Mouse (Mus musculus): ENCODE measurements around the gene Gm44511.
"Not testable (repeated sequence)": the region's sequence is repeated elsewhere in the genome, so short reads cannot be mapped to it uniquely, and the experiment has no call there.

Gm44511 gene

DNA sequence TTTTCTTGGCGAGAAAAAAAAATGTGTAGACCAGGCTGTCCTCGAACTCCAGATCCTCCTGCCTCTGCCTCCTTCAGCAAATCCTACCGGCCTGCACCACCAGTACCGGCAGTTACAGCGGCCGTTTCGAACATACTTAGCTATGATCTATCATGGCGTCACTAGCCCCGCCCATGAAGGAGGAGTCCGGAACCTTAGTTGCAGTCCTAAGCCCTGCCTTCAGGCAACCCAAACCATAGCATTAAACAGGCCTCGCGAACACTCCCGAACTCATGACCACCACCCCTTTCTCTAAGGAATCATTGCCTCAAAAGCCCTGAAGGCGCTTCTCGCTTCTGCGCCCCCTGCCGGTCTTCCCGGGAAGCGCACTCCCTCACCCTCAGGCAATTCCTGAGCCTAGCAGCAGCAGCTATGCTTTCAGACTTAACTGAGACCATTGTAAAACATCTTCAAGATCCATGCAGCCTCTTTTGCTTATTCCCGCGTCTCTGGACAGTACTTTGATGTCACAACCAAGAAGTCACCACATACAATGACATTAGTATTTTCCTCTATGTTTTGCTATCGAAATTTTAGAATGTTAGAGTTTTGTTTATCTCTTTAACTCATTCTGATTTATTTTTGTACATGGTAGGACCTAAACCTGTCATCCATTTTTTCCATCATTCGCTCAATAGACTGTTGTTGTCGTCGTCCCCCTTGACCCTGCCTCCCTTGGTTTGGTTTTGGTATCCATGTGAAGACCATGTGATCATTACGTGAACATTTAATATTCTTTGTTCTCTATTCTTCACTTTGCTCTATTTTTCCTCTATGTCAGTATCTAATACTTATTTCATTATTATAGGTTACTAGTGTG is 22.9 kb downstream of the Gm44511 start:
- intact Hi-C loops (cut with DNase I), result loop anchor here (2.0 kb wide), 1 partner anchor 36 kb away; no protein-coding TSS in a partner anchor

DNA sequence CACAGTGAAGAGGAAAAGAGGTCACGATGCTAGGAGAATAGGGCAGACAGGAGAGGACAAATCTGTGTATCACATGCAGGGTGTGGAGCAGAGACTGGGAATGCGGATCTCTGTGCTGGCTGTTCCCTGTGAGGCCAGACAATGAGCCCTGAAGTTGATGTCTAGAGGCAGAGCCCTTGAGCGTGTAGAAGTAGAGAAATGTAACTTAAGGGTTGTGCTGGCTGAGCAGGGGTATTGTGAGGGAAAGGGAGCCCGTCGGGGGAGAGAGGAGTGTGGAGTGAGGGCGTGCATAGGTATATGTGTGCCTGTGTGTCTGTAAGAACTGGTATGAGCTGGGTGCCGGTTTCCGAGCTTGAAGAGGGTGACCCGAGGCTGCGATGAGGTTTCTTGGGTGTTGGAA is 23.6 kb downstream of the Gm44511 start:
- intact Hi-C loops (cut with DNase I), result loop anchor here (2.0 kb wide), 1 partner anchor 36 kb away; no protein-coding TSS in a partner anchor

DNA sequence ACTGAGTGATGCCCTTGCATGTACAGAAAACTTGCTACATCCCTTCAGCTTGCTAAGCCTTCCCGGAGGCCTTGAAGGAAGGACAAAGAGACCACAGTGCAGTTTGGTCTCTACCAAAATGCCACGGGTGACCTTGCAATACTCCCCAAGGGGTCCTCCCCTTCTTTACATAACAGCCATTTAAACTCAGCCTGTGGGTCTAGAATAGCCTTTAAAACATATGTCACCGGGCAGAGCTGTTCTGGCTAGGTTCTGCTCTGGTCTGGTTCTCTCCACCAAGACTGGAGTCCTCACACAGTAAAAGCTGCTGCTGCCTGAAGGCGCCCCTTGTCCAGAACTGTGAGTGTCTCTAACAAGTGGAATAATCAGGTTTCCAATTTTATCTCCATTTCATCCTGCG is 25.4 kb downstream of the Gm44511 start:
- intact Hi-C loops (cut with DNase I), result not testable (repeated sequence)

DNA sequence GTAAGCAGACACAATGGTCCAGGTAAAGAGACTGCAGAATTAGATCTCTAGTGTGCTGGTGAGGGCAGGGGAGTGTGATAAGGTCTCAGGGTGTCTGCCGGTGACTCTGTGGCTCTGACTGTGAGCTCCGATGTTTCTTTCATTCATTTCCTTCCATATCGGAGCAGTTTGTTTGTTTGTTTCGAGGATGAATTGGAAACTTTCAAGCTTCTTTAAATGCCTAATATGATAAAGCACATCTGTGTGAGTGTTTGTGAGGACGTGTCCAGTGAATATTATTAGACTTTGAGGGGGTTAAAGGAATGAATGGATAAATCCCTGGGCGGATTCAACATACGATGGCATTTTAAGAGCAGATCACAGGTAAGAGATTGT is 26.2 kb downstream of the Gm44511 start:
- intact Hi-C loops (cut with DNase I), result no loop called here

DNA sequence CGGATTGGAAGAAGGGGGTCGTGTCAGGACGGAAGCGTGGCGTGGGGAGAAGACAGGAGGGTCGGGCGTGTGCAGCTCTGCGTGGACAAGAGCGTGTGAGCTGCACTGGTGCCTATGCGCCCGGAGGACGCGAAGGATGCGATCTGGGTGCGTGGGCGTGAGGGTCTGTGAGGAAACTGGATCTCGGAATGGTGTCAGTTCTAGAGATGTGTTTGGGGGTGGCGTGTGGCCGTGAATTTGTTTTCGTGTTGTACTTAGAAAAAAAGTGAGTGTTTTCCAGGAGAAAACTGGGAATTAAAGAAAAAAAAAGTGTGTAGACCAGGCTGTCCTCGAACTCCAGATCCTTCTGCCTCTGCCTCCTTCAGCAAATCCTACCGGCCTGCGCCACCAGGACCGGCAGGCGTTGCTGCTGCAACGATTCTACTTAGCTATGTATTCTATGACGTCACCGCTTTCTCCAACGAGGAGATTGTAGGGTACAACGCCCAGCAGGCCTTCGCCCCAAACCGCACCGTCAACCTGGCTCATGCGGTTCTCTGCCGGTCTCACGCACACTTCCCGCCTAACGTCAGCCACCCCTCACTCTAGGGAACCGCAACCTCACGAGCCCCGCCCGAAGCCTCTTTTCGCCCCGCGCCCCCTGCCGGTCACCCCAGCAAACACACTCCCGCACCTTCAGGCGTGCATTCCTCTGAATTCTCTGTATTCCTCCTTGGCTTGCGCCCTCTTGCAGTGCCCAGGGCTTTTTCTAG is 26.8 kb downstream of the Gm44511 start:
- intact Hi-C loops (cut with DNase I), result not testable (repeated sequence)

DNA sequence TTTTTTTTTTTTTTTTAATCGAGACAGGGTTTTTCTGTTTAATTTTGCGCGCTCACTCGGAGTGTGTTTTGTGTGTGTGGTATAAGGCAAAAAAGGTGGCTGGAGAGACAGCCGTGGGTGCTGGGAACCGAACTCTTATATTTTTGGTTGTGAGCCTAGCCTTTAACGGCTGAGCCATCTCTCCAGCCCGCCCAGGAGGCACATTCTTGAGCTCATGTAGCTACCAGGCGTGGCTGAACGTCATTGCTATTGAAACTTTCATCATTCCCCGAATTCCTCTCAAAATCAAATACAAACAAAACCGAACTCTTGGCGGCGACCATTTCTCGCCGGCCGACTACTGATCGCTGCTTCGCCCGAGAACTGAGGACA is 27.4 kb downstream of the Gm44511 start:
- intact Hi-C loops (cut with DNase I), result loop anchor here (1.0 kb wide), 1 partner anchor 38 kb away; no protein-coding TSS in a partner anchor

DNA sequence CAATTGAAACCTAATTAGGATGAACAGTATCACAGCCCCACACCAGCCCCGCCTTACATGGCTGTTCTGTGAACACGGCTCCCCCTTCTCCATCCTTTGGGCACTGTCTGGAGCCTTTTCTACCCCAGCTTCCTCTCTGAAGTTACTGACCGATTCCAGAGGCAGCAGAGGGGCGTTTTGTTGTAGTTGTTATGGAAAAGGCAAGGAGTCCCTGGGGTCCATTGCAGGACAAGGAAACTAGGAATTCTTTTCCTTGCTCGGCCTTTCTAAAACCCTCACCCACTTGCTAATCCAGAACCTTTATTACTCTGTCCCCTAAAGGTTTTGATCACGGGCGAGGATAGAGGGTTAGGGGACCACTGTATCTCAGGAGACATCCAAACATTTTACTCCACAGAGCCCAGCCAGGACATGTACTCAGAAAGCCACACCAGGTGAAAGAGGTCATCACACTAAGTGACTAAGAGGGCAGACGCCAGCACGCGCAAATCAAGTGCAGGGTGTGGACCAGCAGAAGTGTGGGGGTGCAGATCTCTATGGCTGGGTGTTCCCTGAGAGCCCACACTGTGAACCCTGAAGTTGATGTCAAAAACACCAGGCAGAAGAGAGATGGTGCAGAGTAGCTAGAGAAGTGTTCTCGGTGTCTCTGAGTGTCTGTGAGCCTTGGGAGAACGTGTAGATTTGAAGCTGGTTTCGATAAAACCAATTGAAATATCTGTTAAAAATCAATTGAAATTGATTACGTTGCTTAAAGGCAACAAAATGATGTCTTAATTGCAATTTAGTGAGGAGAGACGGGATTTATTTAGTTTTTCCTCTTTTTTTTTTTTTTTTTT is 28.0 kb downstream of the Gm44511 start:
- intact Hi-C loops (cut with DNase I), result loop anchor here (1.0 kb wide), 1 partner anchor 38 kb away; no protein-coding TSS in a partner anchor

DNA sequence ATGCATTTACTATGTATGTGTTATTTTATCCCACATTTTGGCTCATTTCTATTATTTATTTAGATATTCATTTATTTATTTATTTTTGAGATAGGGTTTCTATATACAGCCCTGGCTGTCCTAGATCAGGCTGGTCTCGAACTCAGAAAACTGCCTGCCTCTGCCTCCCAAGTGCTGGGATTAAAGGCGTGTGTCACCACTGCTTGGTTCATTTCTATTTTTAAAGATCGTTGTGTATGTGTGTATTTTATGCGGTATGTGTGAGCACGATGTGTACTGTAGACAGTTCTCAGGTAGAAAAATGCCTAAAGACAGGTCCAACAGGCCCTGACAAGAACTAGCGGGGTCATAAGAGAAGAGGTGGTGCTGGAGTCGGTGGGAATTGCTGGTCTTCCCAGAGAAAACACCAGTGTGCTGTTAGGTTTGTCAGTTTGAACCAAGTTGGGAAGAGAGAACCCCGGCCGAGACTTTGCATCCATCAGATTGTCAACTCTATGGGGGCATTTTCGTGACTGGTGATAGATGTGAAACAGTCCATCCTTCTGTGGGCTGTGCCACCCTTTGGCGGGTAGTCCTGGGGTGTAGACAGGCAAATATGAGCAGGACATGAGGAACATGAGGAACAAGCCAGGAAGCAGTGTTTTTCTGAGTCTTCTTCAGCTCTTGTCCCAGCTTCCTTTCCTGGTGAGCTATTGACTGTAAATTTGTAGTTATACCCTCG is 28.8 kb downstream of the Gm44511 start:
- intact Hi-C loops (cut with DNase I), result no loop called here

DNA sequence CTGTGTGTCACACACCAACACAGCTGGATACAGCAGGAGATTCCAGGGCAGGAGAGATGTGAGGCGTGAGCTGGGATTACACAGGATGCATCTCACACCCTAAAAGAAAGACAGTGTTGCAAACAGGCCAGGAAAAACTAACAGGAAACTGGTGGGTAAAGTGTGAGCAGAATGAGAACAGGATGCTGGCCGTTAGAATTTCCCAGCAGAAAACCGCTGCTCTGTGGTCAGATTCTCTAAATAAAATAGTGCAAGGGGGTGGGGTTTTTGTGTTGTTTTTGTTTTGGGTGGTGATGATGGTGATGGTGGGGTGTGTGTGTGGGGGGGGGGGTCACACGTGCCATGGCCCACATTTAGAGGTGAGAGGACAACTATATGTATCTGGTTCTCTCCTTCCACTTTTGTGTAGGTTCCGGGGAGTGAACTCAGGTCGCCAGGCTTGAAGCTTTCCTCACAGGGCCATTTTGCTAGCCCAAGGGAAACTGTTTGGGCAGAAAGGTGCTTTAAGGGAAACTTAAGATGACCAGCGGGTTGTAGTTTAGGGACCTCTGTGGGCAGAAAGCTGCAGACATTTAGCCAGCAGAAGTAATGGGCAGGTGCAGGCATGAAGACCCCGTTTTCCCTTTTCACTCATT is 29.7 kb downstream of the Gm44511 start:
- intact Hi-C loops (cut with DNase I), result no loop called here

DNA sequence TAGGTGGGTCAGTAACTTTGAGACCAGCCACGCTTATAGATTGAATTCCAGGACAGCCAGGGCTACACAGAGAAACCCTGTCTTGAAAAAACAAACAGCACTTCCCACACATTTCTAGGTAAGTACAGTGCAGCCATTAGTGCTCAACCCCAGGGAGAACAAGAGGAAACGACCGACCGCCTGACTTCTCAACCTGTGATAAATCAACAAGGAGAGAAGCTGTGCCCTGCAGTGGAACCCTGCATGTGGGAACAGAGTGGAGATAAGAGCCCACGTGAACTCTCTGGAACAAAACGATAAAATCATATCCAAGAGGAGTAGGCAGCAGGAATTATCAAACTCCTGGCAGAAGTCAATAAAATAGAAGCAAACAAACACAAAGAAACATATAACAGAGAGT is 32.4 kb downstream of the Gm44511 start:
- intact Hi-C loops (cut with DNase I), result no loop called here

DNA sequence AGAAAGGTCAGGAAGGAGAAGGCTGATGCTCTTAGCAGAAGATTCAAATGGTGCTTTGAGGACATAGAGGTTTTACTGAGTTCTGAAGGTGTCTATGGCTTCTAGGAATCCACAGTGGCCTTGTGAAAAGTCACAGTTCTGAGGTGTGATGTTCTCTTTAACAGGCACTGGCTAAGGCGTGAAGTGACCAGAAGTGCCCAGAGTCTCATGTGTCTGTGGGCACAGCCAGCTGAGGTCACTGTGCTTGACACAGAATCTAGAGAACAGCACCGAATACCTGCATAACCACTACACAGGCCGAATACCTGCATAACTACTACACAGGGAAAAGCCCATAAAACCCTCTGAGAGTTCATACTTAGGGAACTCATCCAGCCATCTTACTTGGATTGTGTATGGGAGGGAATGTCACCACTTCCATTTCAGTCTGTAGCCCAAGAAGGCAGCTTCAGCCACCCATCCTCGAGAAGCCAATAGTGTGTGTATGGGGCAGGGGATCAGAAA is 35.6 kb downstream of the Gm44511 start:
- intact Hi-C loops (cut with DNase I), result loop anchor here (2.0 kb wide), 1 partner anchor 164 kb away; no protein-coding TSS in a partner anchor

DNA sequence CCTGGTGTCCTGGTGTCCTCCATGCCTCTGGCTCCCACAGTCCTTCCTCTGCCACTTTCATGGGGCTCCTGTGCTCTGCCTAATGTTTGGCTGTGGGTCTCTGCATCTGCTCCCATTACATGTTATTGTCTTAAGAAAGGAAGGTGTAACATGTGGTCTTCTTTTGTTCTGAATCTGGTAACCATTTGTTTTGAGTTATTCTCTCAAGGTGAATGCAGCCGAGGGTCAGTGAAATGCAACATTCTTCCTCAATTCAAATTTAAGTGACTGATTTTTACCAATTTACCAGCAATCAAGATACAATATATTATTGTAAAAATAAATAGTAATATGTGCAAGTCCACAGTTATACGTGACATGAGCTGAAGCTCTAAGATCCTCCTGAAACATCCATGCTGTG is 37.0 kb downstream of the Gm44511 start, which contains the start of gene Klrb1c:
Gene Klrb1c, minus strand, starts transcription at position 101 of the 400 bp plus-strand sequence.
- intact Hi-C loops (cut with DNase I), result no loop called here

DNA sequence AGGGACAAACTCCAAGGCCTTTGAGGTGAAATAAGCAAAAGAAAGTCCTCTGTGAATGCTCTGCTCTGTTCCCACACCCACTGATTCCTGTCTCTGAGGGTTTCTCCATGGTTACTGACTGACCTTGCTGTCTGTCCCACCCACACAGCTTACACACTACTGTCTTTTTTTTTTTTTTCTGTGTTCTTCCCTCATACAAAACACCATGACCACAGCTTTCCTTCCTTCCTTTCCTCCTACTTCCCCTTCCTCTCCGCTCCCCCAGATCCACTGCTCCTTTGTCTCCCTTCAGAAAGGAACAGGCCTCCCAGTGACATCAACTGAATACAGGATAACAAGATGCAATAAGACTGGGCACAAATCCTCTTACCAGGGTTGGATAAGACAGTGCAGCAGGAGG is 37.6 kb downstream of the Gm44511 start:
- intact Hi-C loops (cut with DNase I), result no loop called here

DNA sequence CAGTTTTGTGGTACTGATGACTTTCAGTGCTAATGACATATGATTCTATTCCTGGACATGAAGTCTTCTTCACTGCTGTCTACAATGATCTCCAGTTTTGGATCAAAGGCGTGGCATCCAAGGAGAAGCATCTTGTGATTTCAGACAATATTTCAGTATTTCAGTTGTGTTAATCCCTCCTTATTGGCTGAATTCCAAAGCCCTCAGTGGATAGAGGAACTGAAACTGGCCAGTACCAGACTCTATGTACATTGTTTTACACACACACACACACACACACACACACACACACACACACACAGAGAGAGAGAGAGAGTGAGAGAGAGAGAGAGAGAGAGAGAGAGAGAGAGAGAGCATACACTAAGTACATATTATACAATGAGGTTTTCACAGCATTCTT is 39.7 kb downstream of the Gm44511 start:
- intact Hi-C loops (cut with DNase I), result not testable (repeated sequence)

DNA sequence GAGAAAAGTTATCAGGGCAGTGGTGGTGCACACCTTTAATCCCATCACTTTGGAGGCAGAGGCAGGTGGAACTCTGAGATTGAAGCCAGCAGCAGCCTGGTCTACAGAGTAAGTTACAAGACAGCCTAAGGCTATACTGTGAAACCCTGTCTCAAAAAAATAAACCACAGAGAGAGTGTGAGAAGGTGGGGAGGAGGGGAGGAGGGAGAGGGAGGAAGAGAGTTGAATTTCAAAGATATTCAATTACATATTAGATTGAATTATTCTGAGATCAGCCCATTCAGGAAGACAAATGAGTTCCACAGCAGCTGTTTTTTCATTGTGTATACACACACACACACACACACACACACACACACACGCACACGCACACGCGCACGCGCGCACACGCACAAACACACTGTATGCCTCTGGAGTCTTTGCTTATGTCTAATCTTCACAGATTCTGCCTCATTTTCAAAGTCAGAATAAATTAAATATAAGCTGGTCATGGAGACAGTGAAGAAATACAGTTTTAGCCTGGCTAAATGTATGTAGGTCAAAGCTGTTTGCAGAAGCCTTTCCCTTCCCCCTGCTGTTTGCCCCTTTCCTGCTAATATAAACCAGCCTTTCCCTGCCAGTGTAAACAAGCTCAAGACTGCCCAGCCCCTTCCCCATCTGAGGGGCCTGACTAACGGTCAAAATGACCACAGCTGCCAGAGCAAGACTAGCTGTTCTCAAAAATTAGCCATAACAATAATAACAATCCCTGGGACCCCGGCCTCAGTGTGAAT is 56.4 kb downstream of the Gm44511 start:
- intact Hi-C loops (cut with DNase I), result no loop called here

DNA sequence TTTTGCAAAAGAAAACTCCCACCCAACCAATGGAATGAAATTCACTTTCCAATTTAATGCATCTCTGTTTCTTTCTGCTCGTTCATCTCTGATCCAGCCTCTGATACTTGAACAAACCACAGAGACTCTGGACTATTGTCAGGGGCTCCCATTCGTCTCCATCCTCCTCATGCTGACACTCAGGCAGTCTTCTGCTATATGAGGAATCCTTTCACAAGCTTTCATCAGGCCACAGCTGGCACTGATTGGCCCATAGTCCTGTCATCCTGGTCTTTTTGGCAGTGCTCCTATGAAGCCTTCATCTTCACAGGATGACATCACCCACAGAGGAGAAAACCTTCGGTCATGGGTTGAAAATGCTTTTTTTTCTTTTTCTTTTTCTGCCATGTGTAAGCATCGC is 58.1 kb downstream of the Gm44511 start:
- intact Hi-C loops (cut with DNase I), result no loop called here

DNA sequence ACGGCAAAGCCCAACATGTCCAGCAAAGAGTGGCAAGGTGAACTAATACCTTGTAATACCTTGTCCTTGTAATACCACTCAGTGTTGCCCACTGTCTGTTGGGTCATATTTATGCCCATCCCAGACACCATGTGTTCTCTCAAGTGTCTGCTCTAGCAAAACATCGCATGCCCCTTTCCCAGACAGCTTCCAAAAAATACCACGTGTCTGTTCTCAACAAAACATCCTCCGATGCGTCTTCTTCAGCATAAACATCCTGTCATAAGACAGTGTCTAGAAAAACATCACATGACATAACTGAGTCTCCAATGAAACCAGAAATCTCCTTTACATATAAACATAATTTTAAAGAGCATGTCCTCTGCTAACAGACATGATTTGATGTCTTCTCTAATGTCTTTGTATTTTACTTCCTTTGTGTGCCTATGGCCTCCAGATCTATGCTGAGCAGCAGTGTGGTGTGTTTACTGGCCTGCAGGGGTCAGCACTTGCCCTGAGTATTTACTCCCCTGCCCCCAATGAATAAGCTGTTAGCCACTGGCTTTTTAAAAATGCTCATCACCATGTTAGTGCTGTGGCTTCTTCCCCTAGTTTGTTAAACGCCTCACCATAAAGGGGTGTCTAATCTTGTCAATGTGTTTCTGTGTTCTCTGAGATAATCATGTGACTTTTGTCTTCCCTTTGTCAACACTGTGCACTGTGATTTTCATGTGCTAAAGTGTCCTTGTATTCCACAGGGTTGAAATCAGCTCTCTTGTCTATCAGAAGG is 59.4 kb downstream of the Gm44511 start:
- intact Hi-C loops (cut with DNase I), result not testable (repeated sequence)

DNA sequence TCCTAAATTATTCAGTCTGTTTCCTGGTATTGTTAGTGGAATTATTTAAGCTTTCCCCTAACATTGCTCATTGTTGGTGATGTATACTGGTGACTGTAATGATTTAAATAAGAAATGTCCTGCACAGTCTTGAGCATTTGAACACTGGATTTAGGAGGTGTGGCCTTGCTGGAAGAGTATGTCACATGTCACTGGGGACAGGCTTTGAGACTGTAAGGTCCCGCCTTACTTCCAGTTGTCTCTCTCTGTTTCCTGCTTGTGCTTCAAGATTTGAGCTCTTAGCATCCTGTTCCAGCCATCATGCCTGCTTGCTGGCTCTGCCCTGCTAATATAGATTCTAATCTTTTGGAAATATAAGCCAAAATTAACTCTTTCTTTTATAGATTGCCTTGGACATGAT is 60.9 kb downstream of the Gm44511 start:
- intact Hi-C loops (cut with DNase I), result no loop called here

Measured in adrenal gland (tissue).